Mouse (Mus musculus) megakaryocyte, adult 5-6 weeks (primary cell): ENCODE measurements at regions not wholly inside any gene's neighbourhood (a gene's known extent, or its start where the extent isn't known, plus 50 kb on each side); places are given as distances from the start of the nearest gene placed in this dataset.

ENCODE experiments used
- ATAC-seq: 2 replicates; pipeline ENCODE4 v1.8.0; 2016; ENCODE audit warnings: mild to moderate bottlenecking, inconsistent platforms; ENCODE audit not compliant: poor library complexity, severe bottlenecking

DNA sequence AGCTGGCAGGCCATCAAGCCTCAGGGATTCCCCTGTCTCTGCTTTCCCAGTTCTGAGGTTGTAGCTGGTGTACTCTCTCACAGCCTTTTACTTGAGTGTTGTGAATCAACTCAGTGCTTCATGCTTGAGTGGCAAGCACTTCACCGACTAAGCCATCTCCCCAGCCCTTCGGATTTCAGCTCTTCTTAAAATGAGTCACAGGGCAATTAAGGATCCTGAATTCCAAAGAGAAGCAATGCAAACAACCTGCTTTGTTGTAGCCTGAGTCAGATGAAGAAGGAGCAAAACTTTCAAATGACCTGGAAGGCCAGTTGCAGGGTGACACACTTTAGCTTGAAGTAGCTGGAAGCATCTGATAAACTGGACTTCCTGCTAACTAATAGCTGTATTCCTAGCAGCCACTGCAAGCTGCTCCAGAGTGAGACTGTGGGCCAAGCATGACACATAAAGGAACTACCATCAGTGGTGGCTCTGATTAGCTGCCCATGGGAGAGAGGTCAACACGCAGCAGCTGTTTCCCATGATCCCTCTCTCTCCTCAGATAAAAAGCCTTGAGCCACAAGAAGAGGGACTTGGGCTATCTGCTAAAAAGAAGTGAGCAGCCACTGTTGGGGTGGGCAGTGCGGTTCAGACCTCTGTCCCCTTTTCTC, 285.4 kb upstream of the Sdk2 start:
- ATAC-seq = no peak

DNA sequence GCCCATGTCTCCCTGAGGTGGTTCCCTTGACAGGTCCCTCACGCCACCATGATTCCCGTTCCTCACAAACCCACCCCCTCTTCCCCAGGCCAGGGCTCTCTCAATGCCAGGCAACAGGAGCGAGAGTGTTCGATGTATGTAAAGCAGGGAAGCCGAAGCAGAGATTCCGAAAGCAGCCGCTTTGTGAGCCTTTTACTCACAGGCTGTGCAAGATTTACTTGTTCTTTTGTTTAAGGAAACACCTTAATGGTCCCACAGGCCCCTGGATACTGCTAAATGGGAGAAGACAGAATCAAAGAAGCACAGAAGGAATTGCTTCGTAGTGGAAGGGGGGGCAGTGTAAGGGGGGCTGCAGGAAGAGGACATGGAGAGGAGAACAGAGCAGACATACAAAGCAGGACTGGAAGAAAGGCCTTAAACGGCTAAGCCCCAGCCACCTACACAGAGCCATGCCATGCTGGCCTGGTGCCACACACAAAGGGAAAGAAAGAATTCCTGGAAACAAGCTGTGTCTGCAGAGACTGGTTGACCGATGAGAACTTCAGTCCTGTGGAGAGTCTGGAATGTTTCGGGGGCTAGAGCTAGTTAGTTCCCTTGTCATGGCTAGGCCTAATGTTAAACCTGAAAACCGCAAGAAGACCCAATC, 270.1 kb upstream of the Sdk2 start:
- ATAC-seq = no peak

DNA sequence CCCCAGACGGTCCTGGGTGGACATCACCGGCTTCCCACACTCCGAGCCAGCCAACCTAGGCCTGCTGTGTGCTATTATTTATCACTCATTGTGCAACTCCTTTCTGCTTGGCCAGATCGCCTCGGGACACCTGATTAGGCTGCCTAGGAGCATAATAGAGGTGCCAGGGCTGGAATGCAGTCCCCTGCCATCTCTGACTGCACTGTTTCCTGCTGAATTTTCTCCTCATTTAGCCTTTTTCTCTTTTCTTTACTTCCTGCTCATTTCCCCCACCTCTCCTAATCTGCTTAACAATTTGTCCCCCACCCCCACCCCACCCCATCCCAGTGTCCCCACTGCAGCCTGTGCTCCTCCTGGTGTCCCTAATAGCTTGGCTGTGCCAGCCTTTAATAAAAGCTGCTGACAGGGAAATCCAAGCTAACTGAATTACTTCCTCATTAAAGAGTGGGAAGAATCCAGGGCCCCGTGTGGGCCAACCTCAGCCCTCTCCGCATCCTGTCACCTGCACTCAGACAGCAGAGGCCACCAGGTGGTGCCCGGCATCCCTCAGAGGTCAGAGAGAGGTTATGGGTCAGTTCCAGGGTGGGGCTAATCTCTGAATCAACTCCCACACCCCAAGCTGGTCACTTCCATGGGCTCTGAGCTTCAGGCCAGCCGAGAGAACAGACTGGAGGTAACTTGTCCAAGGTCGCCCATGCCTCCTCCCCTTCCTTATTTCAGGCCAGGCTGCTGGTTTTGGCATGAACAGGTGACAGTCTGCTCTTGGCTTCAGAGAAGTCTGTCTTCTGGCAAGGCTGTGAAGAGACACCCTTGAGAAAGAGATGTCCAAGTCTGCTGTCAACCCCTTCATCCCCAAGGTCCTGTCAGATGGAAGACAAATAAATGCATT, 269.3 kb upstream of the Sdk2 start:
- ATAC-seq = no peak

DNA sequence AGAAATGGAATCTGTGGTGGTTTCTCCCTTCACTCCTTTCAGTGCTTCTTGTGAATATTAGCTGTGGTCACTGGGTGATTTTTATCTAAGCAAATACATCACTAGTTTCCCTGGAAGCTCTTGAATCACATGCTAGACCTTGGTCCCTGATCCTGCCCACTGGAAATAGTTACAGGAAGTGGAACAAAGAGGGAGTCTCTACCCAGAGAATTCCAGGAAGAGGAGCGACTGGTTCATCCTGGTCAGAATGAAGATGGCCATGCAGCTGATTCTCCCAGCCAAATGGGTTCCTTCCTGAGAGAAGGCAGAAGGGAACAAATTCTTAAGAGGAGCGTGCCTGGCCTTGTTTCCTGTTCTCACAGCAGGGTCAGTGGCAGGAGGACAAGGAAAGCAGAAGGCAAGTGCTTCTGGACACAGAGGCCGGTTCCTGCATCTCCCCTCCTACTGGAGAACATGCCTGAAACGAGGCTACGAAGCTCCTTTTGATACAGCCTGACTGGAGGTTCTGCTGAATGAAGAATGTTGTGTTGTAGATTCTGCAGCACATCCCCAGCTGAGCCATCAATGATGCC, 264.8 kb upstream of the Sdk2 start:
- no peak for ATAC-seq

DNA sequence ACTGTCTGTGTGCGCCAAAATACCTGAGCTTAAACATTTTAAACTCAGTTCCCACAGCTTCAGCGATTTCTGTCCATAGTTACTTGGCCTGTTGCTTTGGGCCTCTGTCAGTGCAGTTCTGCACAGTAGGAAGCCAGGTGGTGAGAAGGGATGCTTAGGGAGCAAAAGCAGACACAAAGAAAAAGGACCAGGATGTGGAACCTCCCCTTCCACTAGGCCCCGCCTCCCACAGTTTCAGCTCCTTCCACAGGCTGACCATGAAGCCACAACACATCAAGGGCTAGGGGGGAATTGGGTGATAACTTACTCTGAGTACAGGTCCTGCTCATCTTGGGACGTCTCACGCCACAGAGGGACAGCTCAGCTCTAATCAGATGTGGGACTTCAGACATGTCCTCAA, 263.5 kb upstream of the Sdk2 start:
- ATAC-seq = no peak

DNA sequence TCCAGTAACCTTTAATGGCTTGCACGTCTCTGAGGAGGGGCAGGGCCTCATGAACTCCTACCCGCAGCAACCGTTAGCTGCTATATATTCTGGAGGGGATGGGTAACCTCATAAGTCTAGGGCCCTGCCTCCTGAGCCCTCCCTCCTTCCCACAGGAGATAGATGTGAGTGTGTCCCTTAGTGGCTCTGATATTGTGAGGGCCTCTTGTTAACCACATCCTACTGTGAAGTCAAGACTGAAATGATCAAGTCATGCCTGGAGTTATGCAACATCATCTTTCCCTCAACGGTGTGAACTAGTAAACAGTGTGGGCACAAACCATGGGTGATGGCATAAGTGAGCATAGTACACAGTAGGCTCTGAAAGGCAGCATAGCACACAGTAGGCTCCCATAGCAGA, 255.8 kb upstream of the Sdk2 start:
- ATAC-seq = peak; percentile 60

DNA sequence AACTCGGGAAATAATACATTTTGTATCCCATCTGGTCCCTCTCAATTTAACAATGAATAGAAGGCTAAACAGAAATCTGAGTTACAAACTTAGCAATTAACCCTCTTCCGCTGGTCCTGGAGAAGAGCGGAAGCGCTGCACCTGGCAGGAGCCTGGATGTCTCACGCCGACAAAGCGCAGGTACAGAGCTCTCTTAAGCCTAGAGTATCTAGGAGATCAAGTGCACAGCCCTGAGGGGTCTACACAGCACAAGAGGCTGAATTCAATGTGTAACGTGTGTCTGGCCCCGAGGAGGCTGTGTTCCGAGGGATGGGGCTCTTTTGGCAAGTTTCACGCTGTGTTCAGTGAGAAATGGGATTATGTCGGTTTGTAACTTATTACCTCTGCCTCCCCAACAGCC, 255.1 kb upstream of the Sdk2 start:
- ATAC-seq = no peak

DNA sequence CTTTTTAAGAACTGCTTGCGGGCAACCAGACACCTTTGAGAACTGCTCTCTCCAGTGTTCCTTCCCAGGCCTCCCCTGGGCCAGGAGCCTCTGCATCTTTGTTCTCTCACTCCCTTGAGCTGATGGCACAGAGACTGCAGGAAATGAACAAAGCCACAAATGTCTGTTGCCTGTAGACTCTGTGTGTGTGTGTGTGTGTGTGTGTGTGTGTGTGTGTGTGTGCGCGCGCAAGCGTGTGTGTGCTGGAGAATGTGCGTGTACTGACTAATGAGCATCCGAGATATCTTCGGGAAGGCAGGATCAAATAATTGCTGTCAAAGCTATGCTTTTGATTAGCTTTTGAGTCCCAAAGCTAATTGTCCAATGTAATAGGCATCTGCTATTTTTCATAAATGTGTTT, 254.7 kb upstream of the Sdk2 start:
- ATAC-seq = no peak

DNA sequence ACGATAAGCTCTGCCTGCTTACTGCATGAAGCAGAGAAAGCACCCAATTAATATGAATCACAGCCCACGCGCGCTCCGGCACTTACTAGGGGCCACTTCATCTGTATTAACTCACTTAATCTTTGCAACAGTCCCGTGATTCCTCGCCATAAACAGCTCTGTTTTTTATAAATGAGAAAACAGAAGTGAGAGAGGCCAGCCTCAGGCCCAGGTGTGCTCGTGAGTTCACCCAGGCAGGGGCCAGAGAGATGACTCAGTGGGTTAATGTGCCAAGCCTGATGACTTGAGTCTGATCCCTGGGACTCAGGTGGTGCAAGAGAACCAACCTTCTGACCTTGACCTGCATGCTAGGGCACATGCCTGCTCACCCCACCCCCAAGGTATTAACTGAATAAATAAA, 248.4 kb upstream of the Sdk2 start:
- no peak for ATAC-seq

DNA sequence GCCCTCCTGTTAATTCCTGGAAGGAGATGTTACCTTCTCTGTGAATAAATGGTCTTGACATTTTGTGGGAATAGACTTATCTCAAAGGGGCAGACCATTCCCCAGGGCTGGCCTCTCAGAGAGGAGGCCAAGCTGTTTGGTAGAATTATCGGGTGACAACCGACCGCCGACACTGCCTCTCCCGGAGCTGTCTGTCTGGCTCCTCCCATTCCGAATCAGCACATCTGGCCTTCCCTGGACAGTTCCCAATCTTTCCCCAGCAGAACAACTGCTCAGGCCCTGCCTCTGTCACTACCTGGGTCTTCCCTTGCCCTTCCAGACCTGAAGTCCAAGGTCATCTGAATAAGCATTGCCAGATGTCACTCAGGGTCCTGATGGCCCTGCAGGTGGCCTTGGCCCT, 246.8 kb upstream of the Sdk2 start:
- ATAC-seq = no peak

DNA sequence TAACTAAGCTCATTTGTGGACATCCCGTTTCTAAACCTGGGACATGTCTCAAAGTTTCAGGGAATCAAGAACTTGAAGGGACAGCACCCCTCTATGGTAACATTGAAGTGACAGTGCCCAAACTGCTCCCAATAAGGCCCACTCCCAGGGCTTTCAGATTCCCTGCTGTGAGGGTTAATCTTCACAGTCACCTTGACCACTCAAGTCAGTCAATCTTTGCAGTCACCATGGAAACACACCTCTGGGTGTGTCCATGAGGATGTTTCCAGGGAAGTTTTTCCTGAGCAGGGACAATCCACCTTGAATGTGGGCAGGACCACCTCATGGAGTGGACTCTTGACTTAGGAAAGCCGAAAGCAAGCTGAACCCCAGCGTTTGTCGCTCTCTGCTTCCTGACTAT, 244.8 kb upstream of the Sdk2 start:
- ATAC-seq = no peak

DNA sequence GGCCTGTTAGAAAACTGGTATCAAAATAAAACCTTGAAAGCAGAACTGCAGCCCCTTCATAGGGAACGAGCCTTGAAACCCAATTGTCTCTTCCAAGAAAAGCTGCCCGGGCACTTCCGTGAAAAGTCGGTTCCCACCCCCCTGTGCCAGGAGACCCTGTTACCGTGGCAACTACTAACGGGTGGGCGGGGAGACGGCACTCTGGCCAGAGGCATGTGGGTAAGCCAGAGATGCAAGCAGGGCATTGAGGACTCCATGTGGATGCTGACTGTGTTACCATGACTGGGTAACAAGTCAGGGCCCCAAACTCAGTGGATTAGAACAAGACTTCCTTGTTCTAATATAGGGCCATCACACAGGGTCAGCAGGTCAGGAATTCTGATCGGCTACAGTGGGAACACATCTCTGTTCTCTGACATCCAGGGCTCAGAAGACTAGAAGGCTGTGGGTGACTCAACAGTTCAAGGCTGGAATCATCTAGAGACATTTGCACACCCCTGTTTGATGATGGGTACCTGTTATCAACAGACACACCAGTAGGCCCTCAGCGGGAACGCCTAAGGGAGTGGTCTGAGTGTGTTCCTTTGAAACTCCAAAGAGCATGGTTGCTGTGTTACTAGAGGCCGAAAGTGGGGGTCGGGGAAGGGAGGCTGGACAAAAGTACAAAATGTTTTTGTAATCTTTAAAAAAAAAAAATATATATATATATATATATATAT, 236.9 kb upstream of the Sdk2 start:
- ATAC-seq = no peak

DNA sequence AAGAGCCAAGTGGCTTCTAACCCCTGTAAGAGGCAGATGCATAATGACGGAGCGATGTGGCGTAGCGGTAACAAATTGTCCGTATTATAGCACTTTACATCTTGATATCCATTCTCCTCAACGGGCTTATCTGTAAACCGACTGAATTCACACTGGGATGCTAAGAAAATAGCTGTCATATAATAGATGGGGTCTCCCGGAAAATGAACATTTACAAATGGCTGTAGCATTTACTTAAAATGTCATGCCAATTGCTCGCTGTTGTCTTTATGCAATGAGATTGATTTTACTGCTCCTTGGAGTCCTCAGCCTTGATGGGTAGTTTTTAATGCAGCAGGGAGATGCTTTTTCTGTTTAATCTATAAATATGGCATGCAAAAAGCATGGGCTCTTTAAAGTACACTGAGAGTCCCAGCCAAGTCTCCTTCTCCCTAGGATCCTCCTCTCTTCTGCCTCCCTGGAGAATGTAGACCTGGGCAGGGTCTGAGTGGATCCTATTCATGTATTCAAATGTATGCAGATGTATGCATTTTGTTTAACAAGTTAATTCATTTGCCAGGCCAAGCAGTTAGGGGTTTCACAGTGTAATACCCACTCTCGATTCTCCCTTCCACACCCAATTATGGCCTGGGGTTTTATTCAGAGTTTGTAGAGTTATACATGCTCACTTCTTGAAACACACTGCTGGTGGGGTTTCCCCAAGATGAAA, 233.9 kb upstream of the Sdk2 start:
- ATAC-seq = no peak

DNA sequence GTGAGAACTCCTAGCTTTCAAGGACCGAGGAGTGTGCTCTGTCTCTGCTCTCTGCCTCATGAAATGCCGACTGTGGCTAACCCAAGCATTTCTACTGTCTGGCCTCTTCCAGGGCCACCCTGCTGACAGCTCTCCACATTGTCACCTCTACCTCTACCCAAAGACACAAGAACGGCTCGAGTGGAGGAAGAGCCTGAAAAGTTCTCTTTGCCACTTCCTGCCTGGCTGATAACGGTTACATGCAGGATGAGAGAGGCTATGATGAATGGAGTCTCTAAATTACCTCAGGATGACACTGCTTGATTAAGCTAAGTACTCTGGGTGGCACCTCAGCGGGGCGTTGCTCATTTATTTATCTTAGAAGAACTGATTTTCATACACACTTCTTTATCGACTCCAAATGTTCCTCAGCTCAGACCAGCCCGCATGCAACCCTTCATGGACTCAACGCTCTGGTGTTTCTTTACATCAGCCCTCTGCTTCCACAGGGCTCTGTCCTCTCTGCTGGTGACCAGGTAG, 230.0 kb upstream of the Sdk2 start:
- no peak for ATAC-seq

DNA sequence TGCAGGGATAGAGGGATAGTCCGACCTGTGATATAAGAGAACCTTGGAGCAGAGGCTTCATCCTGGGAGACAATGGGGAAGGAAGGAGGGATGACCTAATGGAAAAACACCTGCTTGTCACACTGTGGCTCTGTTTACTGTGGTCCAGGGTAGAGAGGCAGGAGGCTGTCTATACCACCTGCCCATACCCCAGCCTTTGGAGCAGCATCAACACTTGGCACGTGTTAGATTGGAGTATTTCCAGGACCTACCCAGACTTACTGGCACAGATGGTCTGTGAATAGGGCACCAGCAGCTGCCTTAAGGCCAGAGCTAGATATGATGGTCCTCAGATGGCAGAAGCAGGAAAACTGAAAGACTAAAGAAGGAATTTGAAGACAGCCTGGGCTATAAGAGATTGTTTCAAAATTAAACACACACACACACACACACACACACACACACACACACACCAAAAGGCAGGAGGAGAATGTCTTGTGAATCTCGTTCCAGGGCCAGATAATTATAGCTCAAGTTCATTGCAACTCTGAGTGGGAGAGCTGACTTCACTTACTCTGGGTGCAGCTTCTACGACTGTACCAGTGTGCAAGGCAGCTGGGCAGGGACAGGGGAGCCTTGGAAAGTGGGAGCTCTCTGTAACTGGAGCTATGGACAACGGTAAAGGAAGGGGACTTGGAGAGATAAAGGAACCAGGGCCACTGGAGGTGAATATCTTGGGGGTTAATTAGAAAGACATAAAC, 227.8 kb upstream of the Sdk2 start:
- no peak for ATAC-seq

DNA sequence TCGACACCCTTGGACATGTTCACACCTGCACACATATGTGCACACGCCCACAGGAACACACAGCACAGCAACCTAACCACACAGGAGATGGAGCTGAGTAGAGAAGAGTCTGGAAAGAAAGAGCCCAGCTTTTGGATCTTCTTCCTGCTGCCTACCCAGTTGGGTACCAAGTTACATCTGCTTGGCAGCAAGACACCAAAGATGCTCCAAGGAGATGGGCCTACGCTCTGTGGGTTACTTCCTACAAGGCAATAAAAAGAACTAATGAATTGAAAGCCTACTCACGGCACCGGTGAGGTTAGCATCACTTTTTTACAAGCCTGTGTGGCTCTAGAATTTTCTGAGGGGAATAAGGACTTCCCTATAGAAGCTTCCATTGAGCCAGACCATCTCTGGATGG, 224.4 kb upstream of the Sdk2 start:
- ATAC-seq = no peak

DNA sequence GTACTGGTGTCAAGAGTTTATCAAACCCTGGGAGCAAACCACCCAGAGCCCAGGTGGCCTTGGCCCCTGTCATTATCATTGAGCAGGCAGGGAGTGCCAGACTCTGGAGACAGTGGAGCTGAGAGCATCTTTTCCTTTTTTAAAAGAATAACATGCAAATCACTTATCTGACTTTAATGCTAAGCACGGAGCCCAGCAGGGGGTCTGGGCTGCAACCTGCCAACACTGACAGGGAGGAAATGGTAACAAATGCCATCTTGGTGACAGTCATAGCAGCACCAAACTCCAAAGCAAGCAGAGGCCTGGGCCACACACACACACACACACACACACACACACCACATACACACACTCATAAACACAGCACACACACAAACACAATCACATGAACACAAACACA, 223.1 kb upstream of the Sdk2 start:
- ATAC-seq = no peak

DNA sequence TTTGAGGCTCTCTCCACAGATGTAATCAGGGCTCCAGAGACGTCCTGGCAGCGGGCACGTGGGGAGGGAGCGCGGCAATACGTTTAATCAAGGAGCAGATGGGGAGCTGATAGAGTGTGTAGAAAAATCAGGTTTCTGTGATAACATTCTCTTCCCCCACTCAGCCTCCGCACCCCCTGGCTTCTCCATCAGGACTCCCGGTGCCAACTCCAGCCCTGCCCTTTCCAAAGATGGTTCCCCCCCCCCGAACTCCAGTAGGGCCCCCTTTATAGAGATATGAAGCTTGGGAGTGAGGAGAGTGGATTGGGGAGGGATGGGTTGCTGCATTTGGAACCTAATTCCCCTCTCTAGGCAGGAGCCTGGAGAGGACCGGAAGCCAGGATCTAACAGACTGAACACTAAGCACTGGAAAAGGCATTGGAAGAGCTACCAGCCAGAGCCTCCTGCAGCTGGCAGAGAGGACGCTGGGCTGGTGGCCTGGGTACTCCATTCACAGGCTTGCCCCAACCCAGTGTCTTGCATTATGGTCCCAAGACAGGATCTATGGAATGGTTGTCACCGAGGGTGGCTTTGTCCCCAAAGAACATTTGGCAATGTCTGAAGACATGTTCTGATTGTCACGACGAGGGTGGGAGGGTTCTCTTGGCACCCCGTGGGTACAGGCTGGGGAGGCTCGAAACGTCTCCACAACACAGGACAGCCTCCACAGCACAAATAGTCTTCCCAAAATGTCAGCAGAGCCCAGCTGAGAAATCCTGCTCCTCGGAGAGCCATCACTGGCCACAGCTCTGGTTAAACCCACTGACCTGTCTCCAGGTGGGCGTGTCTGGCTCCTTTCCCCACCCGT, 218.2 kb upstream of the Sdk2 start:
- no peak for ATAC-seq

DNA sequence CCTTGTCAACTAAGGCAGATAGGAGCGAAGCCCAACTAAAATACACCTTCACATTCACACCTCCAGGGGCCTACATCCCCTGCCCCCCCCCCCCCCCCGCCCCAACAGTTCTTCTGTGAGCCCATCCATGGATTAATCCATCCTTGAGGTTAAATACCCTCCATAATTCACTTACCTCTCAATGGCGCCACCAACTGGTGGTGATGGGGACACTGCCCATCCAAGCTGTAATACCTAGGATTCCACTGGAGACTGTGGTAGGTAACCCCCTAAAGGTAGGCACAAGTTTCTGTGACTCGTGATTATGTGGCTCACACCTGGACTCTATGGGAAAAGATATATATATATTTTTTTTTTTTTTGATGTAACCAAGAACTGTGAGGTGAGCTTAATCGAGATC, 216.4 kb upstream of the Sdk2 start:
- peak; percentile 43; the same call in 1 of the 2 replicates for ATAC-seq
